Mouse (Mus musculus) lung, postnatal 4 days (tissue): ENCODE measurements at regions not wholly inside any gene's neighbourhood (a gene's known extent, or its start where the extent isn't known, plus 50 kb on each side); places are given as distances from the start of the nearest gene placed in this dataset.

Experiments
- DNase-seq, 2 experiments: peaks; one replicate each; pipeline ENCODE4 v3.0.0; 2021

- DNase-seq, result no peak
Measured at GRCm38 (mm10) chr11:64369516-64369915, 65.6 kb upstream of the Hs3st3a1 start.

- no peak for DNase-seq
Measured at GRCm38 (mm10) chr11:64335456-64335855, 99.7 kb upstream of the Hs3st3a1 start.

GRCm38 (mm10) chr11:64332406-64332805 is 102.7 kb upstream of the Hs3st3a1 start:
- DNase-seq, result no peak

GRCm38 (mm10) chr11:64331811-64332210 is 103.3 kb upstream of the Hs3st3a1 start:
- no peak for DNase-seq

GRCm38 (mm10) chr11:64329129-64329528 is 106.0 kb upstream of the Hs3st3a1 start:
- DNase-seq, result no peak

GRCm38 (mm10) chr11:64327771-64328170 is 107.4 kb upstream of the Hs3st3a1 start:
- no peak for DNase-seq

GRCm38 (mm10) chr11:64326646-64327045 is 108.5 kb upstream of the Hs3st3a1 start:
- no peak for DNase-seq

GRCm38 (mm10) chr11:64321900-64322425 is 113.2 kb upstream of the Hs3st3a1 start:
- DNase-seq, result no peak

GRCm38 (mm10) chr11:64317458-64317857 is 117.7 kb upstream of the Hs3st3a1 start:
- no peak for DNase-seq

GRCm38 (mm10) chr11:64314997-64315396 is 120.1 kb upstream of the Hs3st3a1 start:
- no peak for DNase-seq

- no peak for DNase-seq
Measured at GRCm38 (mm10) chr11:64313241-64313640, 121.9 kb upstream of the Hs3st3a1 start.

- peak; percentile 12 to 71 for DNase-seq
Measured at GRCm38 (mm10) chr11:64309881-64310280, 125.3 kb upstream of the Hs3st3a1 start.

GRCm38 (mm10) chr11:64297825-64298224 is 137.3 kb upstream of the Hs3st3a1 start:
- DNase-seq, result no peak

GRCm38 (mm10) chr11:64288236-64288635 is 146.9 kb upstream of the Hs3st3a1 start:
- no peak for DNase-seq

- no peak for DNase-seq
Measured at GRCm38 (mm10) chr11:64287499-64287898, 147.6 kb upstream of the Hs3st3a1 start.

- no peak for DNase-seq
Measured at GRCm38 (mm10) chr11:64281781-64282180, 153.4 kb upstream of the Hs3st3a1 start.

- DNase-seq, result no peak
Measured at GRCm38 (mm10) chr11:64278259-64279003, 156.7 kb upstream of the Hs3st3a1 start.

GRCm38 (mm10) chr11:64273726-64274125 is 161.4 kb upstream of the Hs3st3a1 start:
- no peak for DNase-seq

GRCm38 (mm10) chr11:64273214-64273613 is 161.9 kb upstream of the Hs3st3a1 start:
- no peak for DNase-seq

GRCm38 (mm10) chr11:64268121-64268520 is 167.0 kb upstream of the Hs3st3a1 start:
- peak in 1 of 2 experiments; percentile 4 for DNase-seq

- no peak for DNase-seq
Measured at GRCm38 (mm10) chr11:64267547-64267946, 167.6 kb upstream of the Hs3st3a1 start.

GRCm38 (mm10) chr11:64253517-64254385 is 174.5 kb upstream of the Cox10 start:
- DNase-seq, result no peak

GRCm38 (mm10) chr11:64236873-64237272 is 157.6 kb upstream of the Cox10 start:
- DNase-seq, result no peak

- no peak for DNase-seq
Measured at GRCm38 (mm10) chr11:64230071-64230470, 150.8 kb upstream of the Cox10 start.
